Mouse (Mus musculus) liver, embryonic 14.5 days (tissue): ENCODE data around the gene Dll4.

Experiments used
- CTCF ChIP-seq: IDR thresholded peaks from 2 replicates; pipeline ENCODE4 v1.5.1; 2016; ENCODE audit warnings: antibody characterized with exemption, low read depth, control low read depth
- EP300 ChIP-seq: IDR thresholded peaks from 2 replicates; pipeline ENCODE4 v1.6.1; 2016; ENCODE audit warnings: antibody characterized with exemption, low read depth

GRCm38 (mm10) chr2:119276926-119277325 lies 48.7 kb upstream of the Dll4 start:
- TF ChIP-seq CTCF (no peak), EP300 (no peak)
